Mouse (Mus musculus) stomach, postnatal 0 days (tissue): Measurements from ENCODE around the gene Stk38l.

Experiments
- CTCF ChIP-seq: IDR thresholded peaks from 2 replicates; pipeline ENCODE4 v1.5.1; 2016; ENCODE audit warnings: antibody characterized with exemption, low read depth, mild to moderate bottlenecking, moderate library complexity
- EP300 ChIP-seq: optimal IDR thresholded peaks from 2 replicates; pipeline ENCODE3; 2016; ENCODE audit warnings: antibody characterized with exemption

GRCm38 (mm10) chr6:146723805-146724204, 990 bp upstream of the Stk38l start:
- TF ChIP-seq CTCF (no peak), EP300 (no peak)
